Mouse (Mus musculus) R1 (cell line): Measurements from ENCODE around the gene Pex11b.
"Not testable (repeated sequence)": the region's sequence is repeated elsewhere in the genome, so short reads cannot be mapped to it uniquely, and the experiment has no call there.

Source experiments
- DNase-seq: peaks from one replicate; pipeline ENCODE4 v3.0.0-alpha.2; 2018; ENCODE audit warnings: low read depth, low spot score

Gene Pex11b

GRCm38 (mm10) chr3:96634928-96635879, at the start of gene Pex11b, which contains the start of gene Gm42957:
TSS of gene Pex11b (plus strand) at chr3:96635376.
TSS of gene Gm42957 (plus strand) at chr3:96635474.
- DNase-seq = peak; percentile 98

GRCm38 (mm10) chr3:96590657-96591056, 44.5 kb upstream of the Pex11b start:
- peak; percentile 73 for DNase-seq

DNA sequence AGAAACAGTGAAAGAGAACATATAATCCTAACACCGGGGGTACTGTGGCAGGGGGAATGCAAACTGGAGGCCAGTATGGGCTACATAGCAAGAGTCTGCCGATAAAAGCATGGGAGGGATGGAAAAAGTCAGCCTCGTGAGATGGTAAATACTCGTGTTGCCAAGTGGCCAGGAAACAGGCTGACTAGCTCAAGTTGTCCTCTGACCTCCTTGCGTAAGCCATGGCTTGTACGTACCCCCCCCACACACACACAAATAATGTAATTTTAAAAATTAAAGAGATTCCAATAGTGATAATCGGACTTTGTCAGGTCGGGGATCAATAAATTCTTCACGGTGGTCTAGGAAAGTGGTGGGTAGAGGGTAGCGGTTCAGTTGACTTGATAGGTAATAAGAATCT, 41.8 kb upstream of the Pex11b start:
- no peak for DNase-seq

GRCm38 (mm10) chr3:96593790-96594560, 41.2 kb upstream of the Pex11b start, which contains the start of gene Polr3gl:
TSS of gene Polr3gl (minus strand) at chr3:96594181.
- peak; percentile 98 for DNase-seq

DNA sequence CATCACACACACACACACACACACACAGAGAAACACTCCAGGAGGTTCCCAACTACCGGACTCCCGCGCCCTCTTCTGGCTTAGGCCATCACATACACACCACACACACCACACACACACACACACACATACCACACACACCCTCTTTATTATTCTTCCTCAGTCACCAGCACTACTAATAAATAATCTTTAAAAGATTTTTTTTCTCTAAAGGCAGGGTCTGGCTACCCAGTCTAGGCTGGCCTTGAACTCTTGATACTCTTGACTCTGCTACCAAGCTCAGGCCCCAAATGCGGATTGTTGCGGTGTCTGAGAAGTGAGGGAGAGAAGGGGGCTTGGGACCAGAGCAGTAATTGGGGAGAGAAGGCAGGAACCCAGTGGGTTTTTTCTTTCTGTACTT, 40.3 kb upstream of the Pex11b start:
- DNase-seq = no peak

GRCm38 (mm10) chr3:96595661-96596060, 39.5 kb upstream of the Pex11b start:
- DNase-seq = no peak

DNA sequence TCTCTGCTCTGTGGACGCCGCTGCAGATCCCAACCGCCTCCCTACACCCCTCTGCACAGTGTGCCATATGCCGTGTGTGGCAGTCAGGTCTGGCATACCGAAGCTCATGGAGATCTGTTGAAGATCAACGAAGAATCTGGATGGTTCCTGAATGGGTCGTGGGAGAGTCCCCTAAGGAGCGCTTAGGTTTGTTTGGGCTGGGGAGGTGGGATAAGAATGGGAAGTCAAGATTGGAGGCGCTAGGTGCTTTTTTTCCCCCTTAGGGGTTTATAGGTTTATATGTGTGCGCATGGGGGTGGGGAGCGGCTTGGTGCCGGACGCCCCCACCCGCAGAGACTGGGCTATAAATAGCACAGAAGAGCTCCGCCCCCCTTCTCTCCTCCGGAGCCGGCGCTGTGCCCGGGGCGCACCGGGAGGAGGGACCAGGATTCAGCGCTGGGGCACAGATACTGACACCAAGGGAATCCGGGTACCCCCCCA, 38.9 kb upstream of the Pex11b start, which contains the start of gene Ankrd34a:
Ankrd34a (plus strand) TSS at position 409 of the 480 bp plus-strand sequence.
- no peak for DNase-seq

GRCm38 (mm10) chr3:96596855-96597254, 38.3 kb upstream of the Pex11b start:
- DNase-seq = no peak

DNA sequence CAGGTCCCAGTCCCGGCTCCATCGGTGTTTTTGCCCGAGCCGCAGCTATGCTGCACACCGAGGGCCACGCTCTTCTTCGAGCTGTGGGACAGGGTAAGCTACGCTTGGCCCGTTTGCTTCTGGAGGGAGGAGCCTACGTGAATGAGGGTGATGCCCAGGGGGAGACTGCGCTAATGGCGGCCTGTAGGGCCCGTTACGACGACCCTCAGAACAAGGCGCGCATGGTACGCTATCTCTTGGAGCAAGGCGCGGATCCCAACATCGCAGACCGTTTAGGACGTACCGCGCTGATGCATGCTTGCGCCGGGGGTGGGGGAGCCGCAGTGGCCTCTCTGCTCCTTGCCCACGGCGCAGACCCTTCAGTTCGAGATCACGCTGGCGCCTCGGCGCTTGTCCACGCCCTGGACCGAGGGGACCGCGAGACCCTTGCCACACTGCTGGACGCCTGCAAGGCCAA, 37.7 kb upstream of the Pex11b start:
- DNase-seq = no peak

- DNase-seq = peak; percentile 60
These were observed 36.8 kb upstream of the Pex11b start for GRCm38 (mm10) chr3:96598156-96599068.

DNA sequence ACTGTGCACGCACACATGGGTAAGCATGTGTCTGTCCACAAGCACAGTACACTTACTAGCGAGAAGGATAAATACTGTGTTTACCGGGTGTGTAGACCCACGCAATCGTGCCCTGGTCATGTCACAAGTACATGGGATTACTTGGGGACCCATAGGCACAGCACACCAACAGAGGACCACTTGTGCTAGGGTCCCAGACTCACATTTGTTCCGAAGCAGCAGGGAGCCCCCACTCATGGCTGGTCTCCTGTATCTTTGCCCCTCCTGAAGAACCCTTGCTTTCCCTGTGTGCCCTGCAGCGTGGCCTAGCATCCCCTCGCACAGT, 36.1 kb upstream of the Pex11b start:
- DNase-seq = no peak

DNA sequence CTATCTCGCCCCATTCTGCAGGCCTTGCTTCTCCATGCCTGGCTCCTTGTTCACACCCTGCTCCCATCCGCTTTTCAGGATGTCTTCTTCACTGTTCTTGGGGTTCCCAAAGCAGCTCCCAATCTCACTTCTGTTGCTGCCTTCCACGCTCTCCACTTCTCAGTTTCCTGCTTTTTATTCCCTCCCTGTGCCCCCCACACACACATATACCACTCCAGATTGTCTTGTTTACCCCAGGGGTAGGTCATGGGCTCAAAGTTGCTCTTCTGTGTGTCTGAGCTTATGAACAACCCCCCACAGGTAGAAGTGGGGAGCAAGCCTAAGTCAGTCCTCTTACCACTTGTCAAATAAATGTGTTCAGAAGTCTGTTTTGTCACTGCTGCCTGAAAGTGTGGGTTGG, 35.8 kb upstream of the Pex11b start:
- no peak for DNase-seq

DNA sequence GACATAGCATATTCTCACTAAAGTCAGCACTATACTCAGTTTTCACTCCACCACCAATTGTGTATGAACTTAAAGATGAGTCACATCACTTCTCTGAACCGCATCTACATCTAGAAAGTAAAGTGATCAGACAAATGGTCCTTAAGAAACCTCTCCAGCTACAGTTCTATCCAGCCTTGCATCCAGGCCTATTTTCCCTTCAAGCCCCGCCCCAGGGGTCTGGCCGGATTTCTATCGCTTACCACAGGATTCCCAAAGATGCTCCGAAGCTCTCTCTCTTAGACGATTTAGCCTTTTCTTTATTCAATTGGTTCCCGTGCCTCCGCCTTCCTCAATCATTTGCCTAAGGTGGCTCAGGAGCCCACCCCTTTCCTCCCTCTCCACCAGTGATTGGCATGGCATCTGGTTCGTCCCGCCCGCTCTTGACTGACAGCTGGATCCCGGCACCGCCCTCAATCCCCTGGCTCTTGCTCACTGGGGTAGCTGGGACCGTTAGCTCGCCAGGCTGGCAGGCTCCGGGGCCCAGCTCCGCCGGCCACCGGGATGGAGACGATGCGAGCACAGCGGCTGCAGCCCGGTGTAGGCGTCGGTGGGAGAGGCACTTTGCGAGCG, 34.4 kb upstream of the Pex11b start, which contains the start of gene Lix1l:
Lix1l (plus strand) TSS at position 511 of the 612 bp plus-strand sequence.
- peak; percentile 100 for DNase-seq

DNA sequence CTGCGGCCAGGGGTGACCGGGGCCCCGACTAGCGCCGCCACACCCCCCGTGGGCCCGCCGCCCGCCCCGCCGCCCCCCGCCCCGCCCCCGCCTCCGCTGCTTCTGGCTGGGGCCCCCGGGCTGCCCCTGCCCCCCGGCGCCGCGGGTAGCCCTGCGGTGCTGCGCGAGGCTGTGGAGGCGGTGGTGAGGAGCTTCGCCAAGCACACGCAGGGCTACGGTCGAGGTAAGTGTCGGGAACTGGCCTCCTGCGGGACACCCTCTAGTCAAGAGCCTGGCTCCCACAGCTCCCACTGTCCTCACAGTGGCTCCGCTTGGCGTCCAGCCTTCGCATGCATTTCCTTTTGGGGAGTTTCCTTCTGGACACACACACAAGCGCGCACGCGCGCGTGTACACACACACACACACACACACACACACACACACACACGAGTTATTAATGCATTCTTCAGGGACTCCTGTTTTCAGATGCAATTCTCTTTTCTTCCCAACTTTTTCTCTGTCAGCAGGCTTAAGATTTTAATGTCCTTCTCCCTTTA, 33.9 kb upstream of the Pex11b start:
- DNase-seq = peak; percentile 60

- no peak for DNase-seq
These were observed 33.1 kb upstream of the Pex11b start for GRCm38 (mm10) chr3:96601941-96602703.

- DNase-seq = no peak
These were observed 32.5 kb upstream of the Pex11b start for GRCm38 (mm10) chr3:96602704-96603084.

- DNase-seq = no peak
These were observed 31.9 kb upstream of the Pex11b start for GRCm38 (mm10) chr3:96603311-96603710.

DNA sequence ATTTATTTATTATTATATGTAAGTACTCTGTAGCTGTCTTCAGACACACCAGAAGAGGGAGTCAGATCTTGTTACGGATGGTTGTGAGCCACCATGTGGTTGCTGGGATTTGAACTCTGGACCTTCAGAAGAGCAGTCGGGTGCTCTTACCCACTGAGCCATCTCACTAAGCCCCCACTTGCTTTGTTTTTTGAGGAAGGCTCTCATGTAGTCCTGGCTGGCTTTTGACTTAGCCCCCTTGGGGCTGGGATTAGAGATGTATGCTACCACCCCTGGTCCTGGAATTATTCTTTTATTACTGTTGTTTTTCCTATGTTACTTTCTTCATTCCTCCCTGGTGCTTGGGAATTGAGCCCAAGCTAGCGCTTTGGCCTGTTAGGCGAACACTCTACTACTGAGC, 29.2 kb upstream of the Pex11b start:
- not testable (repeated sequence) for DNase-seq

- no peak for DNase-seq
These were observed 28.6 kb upstream of the Pex11b start for GRCm38 (mm10) chr3:96606618-96607017.

DNA sequence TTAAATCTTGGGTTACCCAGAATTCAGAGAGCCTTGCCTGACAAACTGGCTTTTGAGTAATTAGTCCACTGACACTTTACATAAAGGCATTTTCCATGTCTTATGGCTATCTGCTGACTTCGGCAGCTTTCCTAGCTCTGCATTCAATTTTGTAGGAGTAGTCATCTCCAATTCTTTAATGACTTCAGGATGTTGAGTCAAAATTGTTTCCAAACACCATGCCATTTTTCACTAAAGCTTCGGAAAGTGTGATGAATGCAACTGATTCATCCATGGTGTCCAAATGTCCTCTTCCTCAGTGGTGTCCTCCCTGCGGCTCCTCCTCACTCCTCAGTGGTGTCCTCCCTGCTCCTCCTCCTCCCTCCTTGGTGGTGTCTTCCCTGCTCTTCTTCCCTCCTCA, 17.2 kb upstream of the Pex11b start:
- DNase-seq = no peak
